Mouse (Mus musculus): ENCODE data around the gene Icam4. TPM values are rescaled to one million over a fixed set of nuclear protein-coding genes. Genes with fewer than 3 reads are reported as not detected.

The Icam4 gene
- polyA plus RNA-seq, 1 experiment = 0.11 TPM

DNA sequence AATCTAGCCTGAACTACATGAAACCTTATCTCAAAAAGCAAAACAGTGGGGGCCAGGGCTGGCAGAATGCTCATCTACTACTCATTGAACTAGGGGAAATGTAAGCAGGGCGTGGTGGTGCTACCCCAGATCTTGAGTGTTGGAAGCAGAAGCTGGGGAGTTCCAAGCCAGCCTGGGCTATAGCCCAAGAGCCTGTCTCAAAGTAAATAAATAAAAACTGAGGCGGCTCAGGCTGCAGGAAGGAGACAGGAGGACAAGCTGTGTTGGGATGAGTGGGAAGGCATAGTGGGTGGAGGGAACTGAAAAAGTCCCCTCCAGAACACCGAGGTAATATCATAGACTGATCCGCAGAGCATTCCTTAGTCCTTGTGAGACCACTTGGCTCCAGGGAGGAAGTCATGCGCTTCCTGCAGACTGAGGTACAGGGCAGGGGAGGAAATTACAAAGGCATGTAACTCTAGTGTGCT, 17.3 kb upstream of the Icam4 start:
- no peak for DNase-seq (ENCODE audit: low read depth)

DNA sequence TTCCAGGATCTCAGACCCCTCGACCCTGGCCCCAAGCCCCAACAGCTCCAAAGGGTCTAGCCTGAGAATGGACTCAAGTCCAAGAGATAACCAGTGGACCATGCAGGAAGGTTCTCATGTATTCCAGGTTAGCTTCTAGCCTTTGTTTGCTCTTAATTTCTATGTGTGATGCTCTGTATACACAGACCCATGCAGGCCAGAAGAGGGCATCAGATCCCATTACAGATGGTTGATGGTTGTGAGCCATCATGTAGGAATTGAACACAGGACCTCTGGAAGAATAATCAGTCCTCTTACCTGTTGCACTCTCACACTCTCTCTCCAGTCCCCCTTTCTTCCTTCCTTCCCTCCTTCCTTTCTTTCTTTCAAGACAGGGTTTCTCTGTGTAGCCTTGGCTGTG, 16.8 kb upstream of the Icam4 start:
- no peak for DNase-seq (ENCODE audit: low read depth)

DNA sequence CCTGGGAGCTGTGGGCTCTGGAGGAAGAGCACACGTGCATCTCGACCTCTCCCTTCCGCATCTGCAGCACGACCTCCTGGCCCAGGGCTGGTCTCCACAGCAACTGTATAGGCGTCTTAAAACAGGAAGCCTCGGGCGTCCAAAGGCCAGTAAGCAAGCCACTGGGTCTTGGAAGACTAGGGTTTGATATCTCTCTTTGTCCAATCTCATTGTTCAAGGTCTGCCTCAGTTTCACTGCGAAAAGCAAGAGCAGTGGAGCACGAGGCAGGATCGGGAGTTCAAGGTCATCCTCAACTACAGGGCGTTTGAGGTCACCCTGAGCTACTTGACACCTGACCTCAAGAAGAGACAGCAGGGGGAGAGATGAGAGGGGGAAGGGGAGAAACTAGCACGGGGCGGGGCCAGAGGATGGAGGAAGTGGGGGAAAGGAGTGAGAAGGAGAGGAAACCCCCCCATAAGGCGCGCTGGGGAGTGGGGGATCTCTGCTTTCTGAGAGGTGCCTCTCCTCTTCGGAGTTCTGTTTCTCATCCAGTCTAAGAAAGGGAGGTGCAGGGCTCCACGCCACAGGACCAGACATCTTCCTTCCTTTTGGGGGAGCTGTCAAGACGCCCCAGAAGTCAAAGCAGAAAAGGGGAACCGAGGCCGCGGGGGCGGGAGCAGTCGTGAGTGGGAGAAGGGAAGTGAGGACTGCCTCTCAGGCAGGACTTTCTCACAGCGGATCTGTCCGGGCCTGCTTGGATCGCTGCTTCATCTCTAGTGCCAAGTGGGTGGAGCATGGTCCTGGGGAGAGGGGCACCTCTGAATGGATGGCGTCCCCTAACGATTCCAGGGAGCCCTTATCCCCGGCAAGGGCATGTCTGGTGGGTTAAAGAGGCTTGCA, 14.2 kb upstream of the Icam4 start:
- DNase-seq (ENCODE audit: low read depth) = no peak

- DNase-seq (ENCODE audit: low read depth) = no peak
These were observed 13.5 kb upstream of the Icam4 start, which contains the start of gene Icam1 for GRCm38 (mm10) chr9:21015571-21016130. Gene Icam1, plus strand, starts transcription at chr9:21015985.

- no peak for DNase-seq (ENCODE audit: low read depth)
These were observed 12.6 kb upstream of the Icam4 start for GRCm38 (mm10) chr9:21016331-21017176.

GRCm38 (mm10) chr9:21017177-21017575, 12.0 kb upstream of the Icam4 start:
- no peak for DNase-seq (ENCODE audit: low read depth)

DNA sequence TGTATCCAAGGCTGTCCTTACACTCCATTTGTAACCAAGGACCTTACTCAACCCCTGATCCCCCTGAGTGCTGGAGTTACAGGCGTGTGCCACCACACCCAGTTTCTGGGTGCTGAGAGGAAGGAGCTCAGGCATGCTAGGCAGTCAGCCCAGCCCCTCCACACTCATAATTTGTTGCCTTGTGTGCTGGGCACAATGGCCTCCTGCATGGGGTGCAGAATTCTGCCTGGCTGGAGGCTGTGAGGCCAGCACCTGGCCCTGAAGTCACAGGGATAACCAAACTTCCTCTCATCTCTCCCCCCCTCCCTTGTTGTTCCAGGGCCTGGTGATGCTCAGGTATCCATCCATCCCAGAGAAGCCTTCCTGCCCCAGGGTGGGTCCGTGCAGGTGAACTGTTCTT, 10.6 kb upstream of the Icam4 start:
- no peak for DNase-seq (ENCODE audit: low read depth)

GRCm38 (mm10) chr9:21021363-21021762, 7.8 kb upstream of the Icam4 start:
- no peak for DNase-seq (ENCODE audit: low read depth)

DNA sequence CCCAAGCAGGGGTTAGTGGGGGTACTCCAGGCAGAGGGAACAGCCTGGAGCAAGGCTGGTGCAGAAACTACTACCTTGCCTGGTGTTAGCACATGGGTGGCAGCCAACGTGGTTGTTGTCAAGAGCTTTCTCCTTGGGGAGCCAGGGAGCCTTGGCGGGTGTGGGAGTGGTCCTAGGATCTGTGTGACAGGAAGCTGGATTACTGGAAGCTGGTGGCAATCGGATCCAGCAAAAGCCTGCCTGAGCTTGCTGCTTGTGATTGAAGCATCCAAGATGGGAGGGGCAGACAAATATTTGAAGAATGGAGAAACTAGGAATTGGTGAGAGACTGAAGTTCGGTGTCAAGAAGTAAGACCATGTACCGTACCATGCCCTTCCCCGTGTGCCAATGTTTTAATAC, 6.9 kb upstream of the Icam4 start:
- no peak for DNase-seq (ENCODE audit: low read depth)

- DNase-seq (ENCODE audit: low read depth) = no peak
These were observed 6.4 kb upstream of the Icam4 start for GRCm38 (mm10) chr9:21022726-21023125.

DNA sequence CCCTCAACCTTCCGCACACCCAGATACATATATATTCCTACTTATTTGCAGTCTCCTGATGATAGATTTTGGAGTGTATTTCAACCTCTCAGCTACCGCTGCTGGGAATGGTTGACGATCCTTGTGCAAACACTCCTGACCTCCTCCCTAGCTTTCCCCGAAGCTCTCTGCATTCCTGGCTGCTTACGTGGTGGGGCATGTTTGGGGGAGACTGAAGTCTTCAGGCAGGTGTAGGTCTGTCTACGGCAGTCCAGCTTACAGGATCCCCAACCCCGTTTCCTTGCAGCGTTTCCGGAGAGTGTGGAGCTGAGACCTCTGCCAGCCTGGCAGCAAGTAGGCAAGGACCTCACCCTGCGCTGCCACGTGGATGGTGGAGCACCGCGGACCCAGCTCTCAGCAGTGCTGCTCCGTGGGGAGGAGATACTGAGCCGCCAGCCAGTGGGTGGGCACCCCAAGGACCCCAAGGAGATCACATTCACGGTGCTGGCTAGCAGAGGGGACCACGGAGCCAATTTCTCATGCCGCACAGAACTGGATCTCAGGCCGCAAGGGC, 3.8 kb upstream of the Icam4 start:
- DNase-seq (ENCODE audit: low read depth) = no peak

DNA sequence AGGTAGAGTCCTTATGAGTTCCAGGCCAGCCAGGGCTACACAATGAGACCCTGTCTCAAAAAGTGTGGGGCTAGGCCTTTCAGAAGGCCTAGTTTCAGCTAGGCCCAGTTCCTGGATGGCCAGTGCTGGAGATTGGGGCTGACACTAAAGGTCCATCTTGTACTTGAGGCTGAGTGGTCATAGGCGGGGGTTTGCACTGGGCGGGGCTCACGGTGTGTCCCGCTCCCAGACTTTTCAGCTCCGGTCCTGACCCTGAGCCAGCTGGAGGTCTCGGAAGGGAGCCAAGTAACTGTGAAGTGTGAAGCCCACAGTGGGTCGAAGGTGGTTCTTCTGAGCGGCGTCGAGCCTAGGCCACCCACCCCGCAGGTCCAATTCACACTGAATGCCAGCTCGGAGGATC, 2.3 kb upstream of the Icam4 start:
- DNase-seq (ENCODE audit: low read depth) = no peak

- no peak for DNase-seq (ENCODE audit: low read depth)
These were observed 1.3 kb upstream of the Icam4 start for GRCm38 (mm10) chr9:21027774-21028290.

- no peak for DNase-seq (ENCODE audit: low read depth)
These were observed 538 bp upstream of the Icam4 start for GRCm38 (mm10) chr9:21028560-21029110.

DNA sequence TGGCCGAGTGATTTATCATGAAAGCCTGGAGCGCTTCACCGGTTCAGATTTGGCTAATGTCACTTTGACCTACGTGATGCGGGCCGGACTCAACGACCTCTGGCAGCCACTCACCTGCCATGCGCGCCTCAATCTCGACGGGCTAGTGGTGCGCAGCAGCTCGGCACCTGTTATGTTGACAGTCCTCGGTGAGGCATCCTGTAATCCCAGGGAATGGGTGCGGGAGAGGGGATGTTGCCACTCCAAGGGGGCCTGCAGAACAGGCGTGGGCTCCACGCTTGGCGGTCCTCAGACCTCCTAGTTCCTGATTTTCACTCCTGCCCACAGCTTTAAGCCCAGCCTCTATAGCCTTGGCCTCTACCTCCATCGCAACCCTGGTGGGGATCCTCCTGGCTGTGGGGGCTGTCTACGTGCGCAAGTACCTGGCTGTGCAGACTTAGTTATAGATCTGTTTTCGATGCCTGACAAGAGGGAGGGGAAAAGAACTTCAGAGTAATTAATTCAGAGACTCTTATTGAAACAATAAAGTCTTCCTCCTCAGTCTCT, 955 bp downstream of the Icam4 start:
- DNase-seq (ENCODE audit: low read depth) = no peak

- peak; percentile 66 for DNase-seq (ENCODE audit: low read depth)
These were observed 1.6 kb downstream of the Icam4 start for GRCm38 (mm10) chr9:21030781-21031250.

GRCm38 (mm10) chr9:21031251-21031895, 2.2 kb downstream of the Icam4 start:
- no peak for DNase-seq (ENCODE audit: low read depth)

DNA sequence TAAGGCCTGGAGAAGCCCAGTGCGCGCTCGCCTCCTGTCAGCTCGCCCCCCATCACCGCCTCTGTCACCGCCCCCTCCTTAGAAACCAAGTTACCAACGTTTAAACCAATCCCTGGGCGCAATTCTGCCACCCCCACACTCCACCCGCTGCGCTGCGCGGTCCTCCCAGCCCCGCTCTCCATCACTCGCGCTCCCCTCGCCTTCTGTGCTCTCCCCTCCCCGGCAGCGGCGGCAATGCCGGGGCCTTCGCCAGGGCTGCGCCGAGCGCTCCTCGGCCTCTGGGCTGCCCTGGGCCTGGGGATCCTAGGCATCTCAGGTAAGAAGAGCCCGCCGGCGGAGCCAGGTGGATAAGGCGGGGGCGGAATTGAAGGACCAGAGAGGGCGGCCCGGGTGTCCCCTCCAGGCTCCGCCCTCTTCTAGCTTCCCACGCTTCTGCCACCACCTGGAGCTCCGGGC, 2.8 kb downstream of the Icam4 start, which contains the start of gene Icam5:
Icam5 (plus strand) TSS at position 178 of the 456 bp plus-strand sequence.
- no peak for DNase-seq (ENCODE audit: low read depth)

GRCm38 (mm10) chr9:21032491-21032890, 3.3 kb downstream of the Icam4 start:
- DNase-seq (ENCODE audit: low read depth) = no peak

- no peak for DNase-seq (ENCODE audit: low read depth)
These were observed 4.0 kb downstream of the Icam4 start for GRCm38 (mm10) chr9:21033136-21033535.

Data from gonadal fat pad, adult 2 months (tissue).